Mouse (Mus musculus): Measurements from ENCODE around the gene Rictor.

- TF ChIP-seq CHD2 (IDR thresholded peaks at IDR 0.05; ENCODE audit: low read length) (no peak), RAD21 (IDR thresholded peaks at IDR 0.05; ENCODE audit: low read depth, low read length) (no peak), POLR2A (IDR thresholded peaks at IDR 0.05; ENCODE audit: control insufficient read depth in 1 of 2, insufficient read depth in 1 of 2, low read depth in 1 of 2, low read length in 2 of 2, poor library complexity in 1 of 2) (no peak), CTCF (IDR thresholded peaks at IDR 0.05 in 2 of 3, conservative IDR thresholded peaks at IDR 0.05 in 1 of 3; ENCODE audit: control insufficient read depth in 1 of 3, insufficient read depth in 1 of 3, low read depth in 2 of 3, low read length in 3 of 3, poor library complexity in 1 of 3, severe bottlenecking in 1 of 3) (no peak)
These were observed 16.3 kb downstream of the Rictor start for GRCm38 (mm10) chr15:6724442-6724841.
